Mouse (Mus musculus) kidney, embryonic 14.5 days (tissue): ENCODE results near the gene Gm7029. TPM values are rescaled to one million over a fixed set of nuclear protein-coding genes. Genes with fewer than 3 reads are reported as not detected.

Source experiments
- ATAC-seq: fragments of 200-750 bp; cut with Nextera tagmentation; 2 replicates; pipeline ENCODE4 v1.8.0; 2017; ENCODE audit warnings: moderate number of reproducible peaks, mild to moderate bottlenecking, moderate TSS enrichment, moderate library complexity; ENCODE audit not compliant: low FRiP score, low TSS enrichment
- H3K27ac ChIP-seq: fragments of 300-500 bp; sonication (generic); 2 replicates; pipeline ENCODE4 v1.5.1; 2014; ENCODE audit warnings: low read depth, mild to moderate bottlenecking, low read length, moderate library complexity, mixed read lengths
- H3K27me3 ChIP-seq: fragments of 300-500 bp; sonication (generic); 2 replicates; pipeline ENCODE4 v1.6.1; 2014; ENCODE audit warnings: mild to moderate bottlenecking, low read length; ENCODE audit not compliant: control insufficient read depth, insufficient read depth
- H3K36me3 ChIP-seq: fragments of 300-500 bp; sonication (generic); 2 replicates; pipeline ENCODE4 v1.6.1; 2014; ENCODE audit warnings: low read length, mixed read lengths; ENCODE audit not compliant: control insufficient read depth, insufficient read depth
- H3K4me1 ChIP-seq: fragments of 300-500 bp; sonication (generic); 2 replicates; pipeline ENCODE4 v1.6.1; 2014; ENCODE audit warnings: low read length, mixed read lengths; ENCODE audit not compliant: control insufficient read depth, insufficient read depth
- H3K4me2 ChIP-seq: fragments of 300-500 bp; sonication (generic); replicated peaks from 2 replicates; pipeline ENCODE4 v1.6.1; 2014; ENCODE audit warnings: low read depth, mild to moderate bottlenecking, low read length
- H3K4me3 ChIP-seq: fragments of 300-500 bp; sonication (generic); 2 replicates; pipeline ENCODE4 v1.5.1; 2014; ENCODE audit warnings: mild to moderate bottlenecking, low read length
- H3K9ac ChIP-seq: fragments of 300-500 bp; sonication (generic); 2 replicates; pipeline ENCODE4 v1.6.1; 2014; ENCODE audit warnings: low read depth, mild to moderate bottlenecking, low read length, moderate library complexity
- H3K9me3 ChIP-seq: fragments of 300-500 bp; sonication (generic); 2 replicates; pipeline ENCODE4 v1.6.1; 2016; ENCODE audit warnings: low read length; ENCODE audit not compliant: control insufficient read depth
- WGBS: fragments of 180-500 bp; shearing (Covaris S2); extraction: QIAGEN DNeasy Blood & Tissue Kit; methylation state at CpG from one replicate; pipeline ENCODE4 v1.1.7; 2014; 5-methylcytosine and 5-hydroxymethylcytosine counted together
- polyA plus RNA-seq: library from polyadenylated mRNA; unstranded; fragments of >200 nt; fragmentation: Nextera tagmentation; extraction: Ambion mirVana; gene quantifications from 2 replicates; pipeline ENCODE4 v1.2.1, GENCODE M21; 2014

Gene Gm7029
- polyA plus RNA-seq, 1 experiment from 2014 or later, result not detected

GRCm38 (mm10) chr17:33915671-33916250, 42.1 kb downstream of the Gm7029 start, which contains the start of the genes Tapbp and Zbtb22:
Gene Tapbp (plus strand): TSS chr17:33915899.
Gene Zbtb22 (plus strand): TSS chr17:33915904.
- Histone ChIP-seq H3K4me2 (peak within 1 kb of the TSS; percentile 57), H3K9ac (peak within 1 kb of the TSS; percentile 65), H3K4me1 (peaks cover 24% of the 10 kb centered on the region; the same call in 1 of the 2 replicates), H3K9me3 (no peaks in the 10 kb centered on the region), H3K36me3 (peaks cover 40% of the 10 kb centered on the region), H3K27me3 (no peaks in the 10 kb centered on the region), H3K27ac (peak within 1 kb of the TSS; percentile 86), H3K4me3 (peak within 1 kb of the TSS; percentile 61)
- under 1% methylated on average over 33 of the region's 34 CpGs for WGBS
- peak; percentile 90 for ATAC-seq

DNA sequence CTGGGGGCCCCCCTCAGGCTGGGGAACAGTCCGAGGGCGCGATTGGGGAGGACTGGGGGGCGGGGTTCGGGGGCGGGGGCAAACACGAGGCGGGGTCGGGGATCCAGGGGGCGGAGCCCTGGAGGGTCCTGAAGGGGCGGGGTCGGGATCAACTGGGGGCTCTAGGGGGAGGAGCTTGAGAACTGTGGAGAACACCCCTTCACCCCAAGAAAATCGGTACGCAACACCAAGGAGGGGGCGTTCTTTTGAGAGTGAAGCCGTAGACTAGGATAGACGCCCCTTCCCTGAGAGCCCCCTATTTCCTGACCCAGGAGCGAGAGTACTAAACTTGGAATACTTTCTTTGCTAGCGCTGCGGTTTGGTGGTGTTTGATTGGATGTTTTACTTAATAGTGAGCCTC, 42.7 kb downstream of the Gm7029 start:
- H3K4me3 ChIP-seq, result peak overlapping the region; percentile 61
- peaks cover 20% of the 10 kb centered on the region; the same call in 1 of the 2 replicates for H3K4me1 ChIP-seq
- peak overlapping the region; percentile 86 for H3K27ac ChIP-seq
- no peaks in the 10 kb centered on the region for H3K27me3 ChIP-seq
- peak; percentile 7 for ATAC-seq
- H3K9me3 ChIP-seq, result no peaks in the 10 kb centered on the region
- peak overlapping the region; percentile 57 for H3K4me2 ChIP-seq
- peaks cover 35% of the 10 kb centered on the region for H3K36me3 ChIP-seq
- 1% methylated on average over 13 of the region's 20 CpGs for WGBS
- H3K9ac ChIP-seq, result peak overlapping the region; percentile 65

DNA sequence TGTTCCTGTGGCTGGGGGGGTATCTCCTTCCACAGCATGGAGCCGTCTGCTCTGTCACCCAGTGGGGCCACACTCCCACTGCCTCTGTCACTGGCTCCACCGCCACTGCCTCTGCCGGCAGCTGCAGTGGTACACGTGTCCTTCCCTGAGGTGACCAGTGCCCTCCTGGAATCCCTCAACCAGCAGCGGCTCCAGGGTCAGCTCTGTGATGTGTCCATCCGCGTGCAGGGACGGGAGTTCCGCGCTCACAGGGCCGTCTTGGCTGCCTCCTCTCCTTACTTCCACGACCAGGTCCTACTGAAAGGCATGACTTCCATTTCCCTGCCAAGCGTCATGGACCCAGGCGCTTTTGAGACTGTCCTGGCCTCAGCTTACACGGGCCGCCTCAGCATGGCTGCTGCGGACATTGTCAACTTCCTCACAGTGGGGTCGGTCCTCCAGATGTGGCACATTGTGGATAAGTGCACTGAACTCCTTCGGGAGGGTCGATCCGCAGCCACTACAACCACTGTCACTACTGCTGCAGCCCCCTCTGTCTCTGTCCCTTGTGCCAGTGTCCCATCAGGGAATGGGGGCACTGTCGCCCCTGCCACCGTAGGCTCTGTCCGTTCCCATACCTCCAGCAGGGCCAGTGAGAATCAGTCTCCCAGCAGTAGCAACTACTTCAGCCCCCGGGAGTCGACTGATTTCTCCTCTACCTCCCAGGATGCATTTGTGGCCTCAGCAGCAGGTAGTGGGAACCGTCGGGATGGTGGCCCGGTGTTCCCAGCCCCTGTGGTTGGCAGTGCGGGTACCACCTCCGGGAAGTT, 43.4 kb downstream of the Gm7029 start:
- Histone ChIP-seq H3K36me3 (peaks cover 27% of the 10 kb centered on the region), H3K9ac (peak overlapping the region; percentile 65; the same call in 1 of the 2 replicates)
- WGBS, result 79% methylated on average over 31 of the region's 31 CpGs

DNA sequence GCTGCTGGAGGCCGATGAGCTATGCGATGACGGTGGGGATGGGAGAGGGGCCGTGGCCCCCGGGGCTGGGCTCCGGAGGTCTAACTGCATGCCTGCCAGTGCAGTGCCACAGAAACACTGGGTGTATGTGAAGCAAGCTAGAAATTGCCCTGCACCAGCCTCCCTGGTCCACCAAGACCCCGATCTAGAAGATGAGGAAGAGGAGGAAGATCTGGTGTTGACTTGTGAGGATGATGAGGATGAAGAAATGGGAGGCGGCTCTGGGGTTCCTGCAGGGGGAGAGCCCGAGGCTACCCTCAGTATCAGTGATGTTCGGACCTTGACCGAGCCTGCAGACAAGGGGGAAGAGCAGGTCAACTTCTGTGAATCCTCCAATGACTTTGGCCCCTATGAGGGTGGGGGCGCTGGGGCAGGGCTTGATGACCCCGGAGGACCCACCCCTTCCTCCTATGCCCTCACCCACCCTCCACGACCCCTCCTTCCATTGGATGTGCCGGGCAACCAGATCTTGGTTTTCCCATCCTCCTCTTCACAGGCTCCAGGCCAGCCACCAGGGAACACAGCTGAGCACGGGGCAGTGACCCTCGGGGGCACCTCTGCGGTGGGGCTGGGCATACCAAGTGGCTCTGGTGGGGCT, 44.1 kb downstream of the Gm7029 start:
- WGBS, result 87% methylated on average over 18 of the region's 18 CpGs
- H3K4me2 ChIP-seq, result no peak overlapping the region

More for the DNA sequence above, 43.4 kb downstream of the Gm7029 start:
- no peaks in the 10 kb centered on the region for H3K27me3 ChIP-seq
- no peaks in the 10 kb centered on the region for H3K9me3 ChIP-seq
- peak overlapping the region; percentile 61 for H3K4me3 ChIP-seq
- peak overlapping the region; percentile 57 for H3K4me2 ChIP-seq
- no peak overlapping the region for H3K27ac ChIP-seq
- no peak for ATAC-seq
- peaks cover 14% of the 10 kb centered on the region; the same call in 1 of the 2 replicates for H3K4me1 ChIP-seq

GRCm38 (mm10) chr17:33918293-33919203, 44.9 kb downstream of the Gm7029 start:
- H3K9ac ChIP-seq, result peak overlapping the region; percentile 72; the same call in 1 of the 2 replicates
- ATAC-seq, result no peak

More for the DNA sequence above, 44.1 kb downstream of the Gm7029 start:
- Histone ChIP-seq H3K4me1 (peaks cover 12% of the 10 kb centered on the region; the same call in 1 of the 2 replicates), H3K9me3 (no peaks in the 10 kb centered on the region), H3K27ac (no peak overlapping the region), H3K9ac (no peak overlapping the region), H3K4me3 (no peak overlapping the region; the same call in 1 of the 2 replicates), H3K36me3 (peaks cover 21% of the 10 kb centered on the region), H3K27me3 (no peaks in the 10 kb centered on the region)
- no peak for ATAC-seq

GRCm38 (mm10) chr17:33919351-33920281, 46.0 kb downstream of the Gm7029 start:
- WGBS, result under 1% methylated on average over 46 of the region's 52 CpGs
- Histone ChIP-seq H3K4me3 (peak overlapping the region; percentile 62), H3K27ac (peak overlapping the region; percentile 33), H3K4me1 (peaks cover 12% of the 10 kb centered on the region; the same call in 1 of the 2 replicates), H3K4me2 (peak overlapping the region; percentile 98), H3K36me3 (peaks cover 5% of the 10 kb centered on the region; the same call in 1 of the 2 replicates), H3K27me3 (no peaks in the 10 kb centered on the region), H3K9ac (peak overlapping the region; percentile 72), H3K9me3 (no peaks in the 10 kb centered on the region)
- ATAC-seq, result 0 out of 2 replicates have a peak, but pooled peaks have one; percentile 1

More at GRCm38 (mm10) chr17:33918293-33919203, 44.9 kb downstream of the Gm7029 start:
- peaks cover 15% of the 10 kb centered on the region for H3K36me3 ChIP-seq
- peak overlapping the region; percentile 98 for H3K4me2 ChIP-seq
- no peaks in the 10 kb centered on the region for H3K9me3 ChIP-seq
- peak overlapping the region; percentile 62; the same call in 1 of the 2 replicates for H3K4me3 ChIP-seq
- 65% methylated on average over 37 of the region's 37 CpGs for WGBS
- peaks cover 12% of the 10 kb centered on the region; the same call in 1 of the 2 replicates for H3K4me1 ChIP-seq
- no peak overlapping the region for H3K27ac ChIP-seq
- no peaks in the 10 kb centered on the region for H3K27me3 ChIP-seq

- peak overlapping the region; percentile 72 for H3K9ac ChIP-seq
- H3K9me3 ChIP-seq, result no peaks in the 10 kb centered on the region
- under 1% methylated on average over 36 of the region's 36 CpGs for WGBS
- peak overlapping the region; percentile 33 for H3K27ac ChIP-seq
- no peaks in the 10 kb centered on the region for H3K27me3 ChIP-seq
- ATAC-seq, result peak; percentile 64
- H3K36me3 ChIP-seq, result no peaks in the 10 kb centered on the region; the same call in 1 of the 2 replicates
- peak overlapping the region; percentile 62 for H3K4me3 ChIP-seq
- peaks cover 9% of the 10 kb centered on the region; the same call in 1 of the 2 replicates for H3K4me1 ChIP-seq
- peak overlapping the region; percentile 98 for H3K4me2 ChIP-seq
Observed at GRCm38 (mm10) chr17:33920282-33921097, 46.9 kb downstream of the Gm7029 start.
